Mouse (Mus musculus) kidney, embryonic 15.5 days (tissue): ENCODE data around the gene Prickle2. TPM values are rescaled to one million over a fixed set of nuclear protein-coding genes. Genes with fewer than 3 reads are reported as not detected.
A peak's percentile ranks its signal among the peaks of the same experiment; 100 is the strongest.

Source experiments
- ATAC-seq: fragments of 200-750 bp; cut with Nextera tagmentation; replicated peaks from 2 replicates; pipeline ENCODE4 v1.8.0; 2017; ENCODE audit warnings: moderate TSS enrichment; ENCODE audit not compliant: low FRiP score
- H3K27ac ChIP-seq: fragments of 300-500 bp; sonication (generic); 2 replicates; pipeline ENCODE4 v1.5.1; 2015; ENCODE audit warnings: mild to moderate bottlenecking, inconsistent platforms
- H3K27me3 ChIP-seq: fragments of 300-500 bp; sonication (generic); 2 replicates; pipeline ENCODE4 v1.6.1; 2015; ENCODE audit warnings: inconsistent platforms
- H3K36me3 ChIP-seq: fragments of 300-500 bp; sonication (generic); 2 replicates; pipeline ENCODE4 v1.6.1; 2015; ENCODE audit warnings: inconsistent platforms
- H3K4me1 ChIP-seq: fragments of 300-500 bp; sonication (generic); 2 replicates; pipeline ENCODE4 v1.6.1; 2015; ENCODE audit warnings: inconsistent platforms
- H3K4me2 ChIP-seq: fragments of 300-500 bp; sonication (generic); 2 replicates; pipeline ENCODE4 v1.6.1; 2015; ENCODE audit warnings: moderate library complexity, mild to moderate bottlenecking, inconsistent platforms
- H3K4me3 ChIP-seq: fragments of 300-500 bp; sonication (generic); replicated peaks from 2 replicates; pipeline ENCODE4 v1.5.1; 2015; ENCODE audit warnings: mild to moderate bottlenecking, inconsistent platforms
- H3K9ac ChIP-seq: fragments of 300-500 bp; sonication (generic); 2 replicates; pipeline ENCODE4 v1.6.1; 2015; ENCODE audit warnings: mild to moderate bottlenecking, inconsistent platforms
- H3K9me3 ChIP-seq: fragments of 300-500 bp; sonication (generic); replicated peaks from 2 replicates; pipeline ENCODE4 v1.6.1; 2016; ENCODE audit warnings: inconsistent platforms
- WGBS: fragments of 180-500 bp; shearing (Covaris S2); methylation state at CpG from one replicate; pipeline ENCODE4 v1.1.7; 2015; ENCODE audit warnings: mixed read lengths; 5-methylcytosine and 5-hydroxymethylcytosine counted together
- polyA plus RNA-seq: library from polyadenylated mRNA; unstranded; fragments of >200 nt; fragmentation: Nextera tagmentation; extraction: Ambion mirVana; gene quantifications from 2 replicates; pipeline ENCODE4 v1.2.1, GENCODE M21; 2015

The Prickle2 gene
- polyA plus RNA-seq, 1 experiment from 2014 or later: 7.6 TPM

DNA sequence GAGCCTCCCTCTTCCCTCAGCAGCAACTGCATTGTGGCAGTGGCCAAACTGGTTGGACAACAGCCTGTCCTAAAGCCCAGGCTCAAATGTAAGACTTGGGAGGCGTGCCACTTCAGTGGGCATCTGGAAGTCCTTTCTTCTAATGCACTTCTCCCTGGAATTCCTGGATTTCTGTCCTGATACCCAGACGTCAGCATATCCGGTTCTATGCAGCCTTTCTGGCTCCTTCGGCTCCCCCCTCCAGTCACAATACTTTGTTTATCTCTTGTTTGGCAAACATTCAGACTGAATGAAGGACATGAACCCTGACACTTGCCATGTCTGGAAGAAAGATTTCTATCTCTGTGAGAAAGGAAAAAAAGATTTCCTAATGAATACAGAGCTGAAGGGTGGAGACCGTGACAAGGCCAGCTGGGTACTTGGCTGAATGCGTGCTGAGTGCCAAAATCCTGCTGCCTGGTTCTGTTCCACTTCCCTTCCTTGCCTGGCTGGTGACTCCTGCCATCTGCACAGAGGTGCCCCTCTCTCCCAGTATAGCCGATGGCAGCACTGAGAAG is 241.1 kb downstream of the Prickle2 start:
- Histone ChIP-seq H3K27ac (peak overlapping the region; percentile 67), H3K36me3 (no peaks in the 10 kb centered on the region), H3K4me2 (no peak overlapping the region), H3K9me3 (no peaks in the 10 kb centered on the region), H3K4me3 (no peak overlapping the region), H3K4me1 (peaks cover 52% of the 10 kb centered on the region), H3K27me3 (no peaks in the 10 kb centered on the region), H3K9ac (no peak overlapping the region)
- 58% methylated on average over 7 of the region's 7 CpGs for WGBS
- ATAC-seq: peak; percentile 46; the same call in 1 of the 2 replicates

DNA sequence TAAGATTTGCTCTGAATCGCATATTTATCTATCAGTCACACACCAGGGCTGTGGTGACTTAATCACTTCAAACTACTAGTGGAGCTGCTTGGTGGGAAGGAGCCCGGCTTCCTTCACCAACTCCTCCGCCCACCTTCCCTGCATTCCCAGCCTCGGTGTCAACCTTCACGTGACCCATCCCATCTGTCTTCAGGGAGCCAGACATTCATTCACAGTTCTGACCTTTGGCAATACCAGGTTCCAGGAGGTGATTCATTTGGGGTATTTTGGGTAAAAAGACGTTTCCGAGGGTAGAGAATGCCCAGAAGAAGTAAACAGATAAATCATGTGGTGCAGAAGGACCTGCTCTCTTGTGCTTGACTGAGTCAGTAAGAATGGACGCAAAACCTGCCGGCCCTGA is 242.2 kb downstream of the Prickle2 start:
- H3K36me3 ChIP-seq: no peaks in the 10 kb centered on the region
- H3K4me2 ChIP-seq: no peak overlapping the region
- H3K27me3 ChIP-seq: no peaks in the 10 kb centered on the region
- no peak overlapping the region for H3K27ac ChIP-seq
- WGBS: 34% methylated on average over 9 of the region's 9 CpGs
- no peak overlapping the region for H3K4me3 ChIP-seq
- peaks cover 47% of the 10 kb centered on the region for H3K4me1 ChIP-seq
- no peaks in the 10 kb centered on the region for H3K9me3 ChIP-seq
- ATAC-seq: no peak
- no peak overlapping the region for H3K9ac ChIP-seq

DNA sequence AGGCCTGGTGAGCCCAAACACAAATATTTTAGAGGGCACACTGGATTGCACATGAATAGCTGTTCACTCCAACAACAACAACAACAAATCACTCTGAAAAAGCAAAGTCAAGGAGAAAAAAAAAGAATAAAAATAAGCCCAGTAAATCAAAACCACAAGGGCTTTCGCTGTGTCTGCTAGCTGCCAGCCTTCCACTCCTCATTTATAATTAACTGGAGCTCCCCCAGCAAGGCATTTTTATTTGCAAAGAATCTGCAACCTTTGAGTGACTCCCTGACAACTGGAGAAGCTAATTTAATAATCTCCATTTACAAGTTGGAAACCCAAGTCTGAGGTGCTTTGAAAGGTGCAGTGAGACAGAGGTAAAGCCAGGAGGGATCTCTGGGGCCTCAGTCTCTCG is 245.2 kb downstream of the Prickle2 start:
- ATAC-seq: no peak
- H3K9ac ChIP-seq: no peak overlapping the region
- WGBS: 47% methylated on average over 2 of the region's 2 CpGs
- no peaks in the 10 kb centered on the region for H3K9me3 ChIP-seq
- no peak overlapping the region for H3K4me3 ChIP-seq
- no peak overlapping the region for H3K4me2 ChIP-seq
- no peaks in the 10 kb centered on the region for H3K27me3 ChIP-seq
- H3K36me3 ChIP-seq: no peaks in the 10 kb centered on the region
- H3K27ac ChIP-seq: no peak overlapping the region
- H3K4me1 ChIP-seq: peaks cover 36% of the 10 kb centered on the region

DNA sequence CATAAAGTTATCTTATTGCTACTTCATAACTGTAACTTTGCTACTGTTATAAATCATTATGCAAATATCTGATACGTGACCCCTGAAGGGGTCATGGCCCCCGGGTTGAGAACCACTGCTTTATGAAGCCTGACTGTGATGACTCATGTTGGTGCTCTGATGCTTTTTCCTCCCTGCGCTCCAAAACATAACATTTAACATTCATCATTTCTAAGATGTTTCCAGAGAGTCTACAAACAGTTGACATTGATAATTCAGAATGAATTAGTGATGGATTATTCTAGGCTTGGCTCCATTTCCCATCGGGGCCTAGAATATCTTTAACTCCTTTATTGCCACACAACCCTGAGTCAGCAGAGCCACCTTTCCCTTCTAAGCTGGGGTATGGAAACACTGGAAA is 247.9 kb downstream of the Prickle2 start:
- Histone ChIP-seq H3K36me3 (no peaks in the 10 kb centered on the region), H3K4me2 (no peak overlapping the region), H3K9me3 (no peaks in the 10 kb centered on the region), H3K4me3 (no peak overlapping the region), H3K4me1 (peaks cover 16% of the 10 kb centered on the region), H3K9ac (no peak overlapping the region), H3K27ac (no peak overlapping the region), H3K27me3 (no peaks in the 10 kb centered on the region)
- WGBS: 61% methylated on average over 4 of the region's 4 CpGs
- ATAC-seq: no peak

DNA sequence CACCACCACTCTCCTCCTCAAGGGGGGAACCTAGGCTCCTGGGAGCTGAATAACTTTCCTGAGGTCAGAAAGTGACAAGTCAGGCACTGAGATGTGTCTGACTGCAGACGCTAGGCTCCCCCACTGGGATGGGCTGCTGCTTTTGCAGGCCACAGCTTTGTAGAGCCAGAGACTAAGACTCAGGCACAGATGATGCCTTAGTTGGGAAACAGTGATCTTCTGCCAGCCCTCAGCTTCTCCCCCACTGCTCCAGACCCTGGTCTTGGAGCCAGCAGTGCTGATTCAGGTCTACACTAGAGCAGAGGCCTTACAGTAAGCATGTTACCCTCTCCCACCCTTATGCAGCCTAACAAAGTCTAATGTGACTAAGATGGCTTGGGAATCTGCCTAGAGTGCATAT is 254.5 kb downstream of the Prickle2 start:
- H3K27ac ChIP-seq: no peak overlapping the region
- no peak overlapping the region for H3K4me3 ChIP-seq
- H3K4me2 ChIP-seq: no peak overlapping the region
- H3K9ac ChIP-seq: no peak overlapping the region
- H3K9me3 ChIP-seq: no peaks in the 10 kb centered on the region
- 0 out of 2 replicates have a peak, but pooled peaks cover 3% of the 10 kb centered on the region for H3K4me1 ChIP-seq
- H3K27me3 ChIP-seq: no peaks in the 10 kb centered on the region
- WGBS: 50% methylated on average over 1 of the region's 1 CpGs
- no peak for ATAC-seq
- H3K36me3 ChIP-seq: no peaks in the 10 kb centered on the region

DNA sequence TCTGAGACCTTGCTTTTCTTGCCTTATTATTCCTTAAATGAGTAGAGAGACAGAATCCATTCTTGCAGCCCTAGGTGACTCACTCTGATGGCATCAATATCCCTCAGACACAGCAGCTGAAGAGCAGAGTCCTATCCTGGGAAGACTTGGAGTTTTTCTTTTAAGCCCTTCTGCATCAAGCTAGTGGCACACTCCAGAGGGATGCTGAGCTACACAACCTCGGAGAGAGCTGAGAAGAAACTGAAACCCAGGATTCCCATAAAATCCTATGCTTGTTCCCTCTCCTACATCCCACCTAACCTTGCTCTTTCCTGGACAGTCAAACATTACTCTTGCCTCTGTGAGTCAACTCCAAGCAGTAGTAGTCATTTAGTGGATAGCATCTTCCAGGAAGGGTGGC is 256.0 kb downstream of the Prickle2 start:
- no peak overlapping the region for H3K4me3 ChIP-seq
- H3K9ac ChIP-seq: no peak overlapping the region
- ATAC-seq: no peak
- no peak overlapping the region for H3K27ac ChIP-seq
- 89% methylated on average over 1 of the region's 1 CpGs for WGBS
- no peaks in the 10 kb centered on the region for H3K27me3 ChIP-seq
- no peak overlapping the region for H3K4me2 ChIP-seq
- H3K9me3 ChIP-seq: no peaks in the 10 kb centered on the region
- no peaks in the 10 kb centered on the region for H3K36me3 ChIP-seq
- 0 out of 2 replicates have a peak, but pooled peaks cover 3% of the 10 kb centered on the region for H3K4me1 ChIP-seq

DNA sequence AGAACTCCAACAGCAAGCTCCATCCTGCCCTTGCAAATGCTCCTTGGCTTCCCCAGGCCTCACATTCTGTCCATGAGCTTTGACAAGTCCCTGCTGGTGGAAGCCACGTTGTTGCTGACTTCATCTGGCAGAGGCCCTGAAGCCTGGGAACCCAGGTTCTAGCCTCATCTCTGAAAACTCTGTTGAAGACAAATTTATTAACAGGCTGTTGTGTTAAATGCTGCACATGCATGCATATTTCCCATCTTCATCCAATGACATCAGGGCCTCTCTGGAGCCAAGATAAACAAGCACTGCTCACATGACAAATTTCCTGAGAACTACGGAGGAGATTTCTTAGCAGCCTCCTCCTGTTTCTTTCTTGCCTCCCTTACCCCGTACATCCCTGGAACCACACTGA is 259.3 kb downstream of the Prickle2 start:
- ATAC-seq: no peak
- WGBS: 30% methylated on average over 3 of the region's 3 CpGs
- H3K4me3 ChIP-seq: no peak overlapping the region
- H3K4me2 ChIP-seq: no peak overlapping the region
- H3K9ac ChIP-seq: no peak overlapping the region
- peak overlapping the region; percentile 46 for H3K27ac ChIP-seq
- no peaks in the 10 kb centered on the region for H3K36me3 ChIP-seq
- no peaks in the 10 kb centered on the region for H3K9me3 ChIP-seq
- H3K4me1 ChIP-seq: 0 out of 2 replicates have a peak, but pooled peaks cover 3% of the 10 kb centered on the region
- no peaks in the 10 kb centered on the region for H3K27me3 ChIP-seq

DNA sequence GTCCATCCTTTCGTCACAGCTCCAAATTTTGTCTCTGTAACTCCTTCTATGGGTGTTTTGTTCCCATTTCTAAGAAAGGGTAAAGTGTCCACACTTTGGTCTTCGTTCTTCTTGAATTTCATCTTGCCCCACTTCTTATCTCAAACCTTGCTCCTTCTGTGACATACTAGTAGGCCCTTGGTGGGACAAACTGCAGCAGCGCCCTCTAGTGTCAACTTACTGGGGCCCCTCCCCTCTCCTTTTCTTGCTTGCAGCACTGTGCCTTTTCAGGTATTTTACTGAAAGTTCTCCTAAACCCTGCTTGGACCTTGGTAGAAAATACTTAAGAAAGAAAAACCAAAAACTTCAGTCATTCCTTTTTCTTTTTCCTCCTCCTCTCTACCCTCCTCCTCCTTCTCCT is 264.8 kb downstream of the Prickle2 start:
- no peaks in the 10 kb centered on the region for H3K27me3 ChIP-seq
- H3K36me3 ChIP-seq: no peaks in the 10 kb centered on the region
- no peak overlapping the region for H3K4me3 ChIP-seq
- no peak overlapping the region for H3K9ac ChIP-seq
- H3K27ac ChIP-seq: no peak overlapping the region
- H3K4me2 ChIP-seq: no peak overlapping the region
- no peak for ATAC-seq
- H3K4me1 ChIP-seq: no peaks in the 10 kb centered on the region
- H3K9me3 ChIP-seq: no peaks in the 10 kb centered on the region
- 54% methylated on average over 2 of the region's 3 CpGs for WGBS

DNA sequence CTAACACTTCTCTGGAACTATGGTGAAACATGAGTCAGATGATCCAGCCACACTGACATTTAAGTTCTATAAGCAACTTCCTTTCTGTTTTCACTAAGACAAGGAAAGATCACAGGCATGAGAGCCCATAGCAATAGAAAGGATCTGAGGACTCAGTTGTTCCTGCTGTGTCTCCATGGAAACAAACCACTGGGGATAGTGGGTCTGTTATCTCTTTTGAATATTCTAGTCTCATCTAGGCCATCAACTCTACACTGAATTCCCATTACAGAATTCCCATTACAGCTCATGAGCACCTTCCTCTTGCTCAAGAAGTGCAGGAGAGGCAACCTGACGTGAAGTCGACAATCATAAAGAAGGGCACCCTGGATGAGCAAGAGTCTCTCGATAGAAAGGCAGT is 265.7 kb downstream of the Prickle2 start:
- ATAC-seq: no peak
- WGBS: 86% methylated on average over 3 of the region's 3 CpGs
- H3K4me2 ChIP-seq: no peak overlapping the region

DNA sequence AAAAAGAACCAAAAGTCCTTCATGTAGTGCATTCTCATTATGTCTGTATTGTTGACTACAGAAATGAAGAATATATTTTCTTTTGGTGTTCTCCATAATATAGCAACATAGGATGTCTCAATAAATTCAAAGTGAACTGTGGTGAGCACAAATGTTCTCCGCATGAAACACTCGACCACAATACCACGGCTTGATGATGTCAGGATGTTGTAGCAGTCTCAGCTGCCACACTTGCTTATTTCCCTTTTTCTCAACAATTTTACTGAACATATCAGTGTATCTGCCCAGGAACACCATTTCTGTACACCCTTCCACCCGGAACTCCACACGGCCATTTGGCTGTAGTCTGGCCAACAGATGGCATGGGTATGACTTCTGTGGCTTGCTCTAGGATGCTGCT is 273.8 kb downstream of the Prickle2 start:
- no peak for ATAC-seq
- Histone ChIP-seq H3K4me3 (no peak overlapping the region), H3K4me1 (no peaks in the 10 kb centered on the region), H3K9ac (no peak overlapping the region), H3K36me3 (no peaks in the 10 kb centered on the region), H3K4me2 (no peak overlapping the region), H3K27me3 (no peaks in the 10 kb centered on the region), H3K9me3 (no peaks in the 10 kb centered on the region), H3K27ac (no peak overlapping the region)
- WGBS: 97% methylated on average over 5 of the region's 5 CpGs

More for the DNA sequence above, 265.7 kb downstream of the Prickle2 start:
- no peak overlapping the region for H3K4me3 ChIP-seq
- no peaks in the 10 kb centered on the region for H3K27me3 ChIP-seq
- H3K36me3 ChIP-seq: no peaks in the 10 kb centered on the region
- H3K27ac ChIP-seq: no peak overlapping the region
- H3K9ac ChIP-seq: no peak overlapping the region
- H3K4me1 ChIP-seq: no peaks in the 10 kb centered on the region
- H3K9me3 ChIP-seq: no peaks in the 10 kb centered on the region

DNA sequence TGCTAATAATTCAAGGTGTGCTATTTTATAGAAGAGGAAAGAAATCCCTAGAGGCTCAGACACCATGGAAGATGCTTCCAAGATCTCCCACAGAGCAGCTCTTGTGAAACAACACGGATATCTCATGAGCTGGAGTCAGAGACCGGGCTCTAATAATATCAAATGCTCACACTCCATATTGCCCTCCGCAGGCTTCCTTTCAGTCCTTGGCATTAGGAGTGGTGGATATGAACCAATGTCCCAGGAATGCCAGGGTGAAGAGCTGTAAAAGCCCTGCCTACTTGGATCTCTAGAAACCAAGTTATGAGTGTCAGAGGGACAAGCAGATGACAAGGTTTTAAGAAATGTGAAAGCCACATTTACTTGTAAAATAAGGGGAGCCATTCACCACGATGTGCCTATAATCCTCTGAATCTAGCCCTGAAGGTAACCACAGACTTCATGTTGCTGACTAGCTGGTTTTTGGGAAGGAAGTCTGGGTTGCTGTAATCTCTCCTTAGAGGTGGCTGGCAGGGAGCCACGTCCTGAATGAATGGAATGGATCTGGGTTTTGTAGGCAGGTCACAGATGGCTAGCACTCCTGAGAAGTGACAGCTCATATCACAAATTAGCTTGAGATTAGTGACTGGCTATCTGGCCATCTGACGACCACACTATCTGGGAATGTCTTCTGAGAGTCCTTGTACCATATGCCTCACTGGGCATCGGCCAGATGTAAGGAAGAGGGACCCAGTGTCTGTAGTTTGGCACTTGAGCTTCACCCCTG is 278.4 kb downstream of the Prickle2 start:
- Histone ChIP-seq H3K4me2 (no peak overlapping the region), H3K36me3 (no peaks in the 10 kb centered on the region), H3K9me3 (no peaks in the 10 kb centered on the region), H3K27me3 (no peaks in the 10 kb centered on the region), H3K27ac (no peak overlapping the region), H3K4me3 (no peak overlapping the region), H3K9ac (no peak overlapping the region), H3K4me1 (no peaks in the 10 kb centered on the region; the same call in 1 of the 2 replicates)
- ATAC-seq: no peak
- WGBS: 80% methylated on average over 7 of the region's 7 CpGs

DNA sequence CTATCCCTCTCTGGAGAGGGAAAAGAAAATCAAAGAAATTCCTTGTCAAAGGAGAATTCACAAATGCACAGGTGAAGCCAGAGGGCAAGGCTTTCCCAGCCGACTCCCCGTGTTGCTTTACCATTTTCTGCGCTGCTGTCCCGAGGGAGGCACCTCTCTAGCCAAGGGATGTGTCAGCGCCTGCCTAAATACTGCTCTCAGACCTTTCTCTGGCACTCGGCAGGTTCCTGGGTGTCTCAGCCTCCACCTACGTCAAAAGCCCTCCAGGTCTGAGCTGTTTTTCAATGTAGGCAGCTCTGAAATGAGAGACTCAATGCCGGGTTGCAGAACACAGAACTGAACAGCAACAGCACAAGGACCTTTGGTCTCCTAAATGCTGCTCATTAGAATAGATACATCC is 280.1 kb downstream of the Prickle2 start:
- 76% methylated on average over 8 of the region's 8 CpGs for WGBS
- Histone ChIP-seq H3K4me1 (no peaks in the 10 kb centered on the region; the same call in 1 of the 2 replicates), H3K36me3 (peaks cover 12% of the 10 kb centered on the region; the same call in 1 of the 2 replicates), H3K4me2 (no peak overlapping the region), H3K27ac (no peak overlapping the region), H3K9ac (no peak overlapping the region), H3K27me3 (no peaks in the 10 kb centered on the region), H3K9me3 (no peaks in the 10 kb centered on the region), H3K4me3 (no peak overlapping the region)
- ATAC-seq: no peak
